Mouse (Mus musculus) liver, embryonic 14.5 days (tissue): Measurements from ENCODE around the gene Morc1.

ENCODE experiments used
- CTCF ChIP-seq: IDR thresholded peaks from 2 replicates; pipeline ENCODE4 v1.5.1; 2016; ENCODE audit warnings: antibody characterized with exemption, low read depth, control low read depth
- EP300 ChIP-seq: IDR thresholded peaks from 2 replicates; pipeline ENCODE4 v1.6.1; 2016; ENCODE audit warnings: antibody characterized with exemption, low read depth

DNA sequence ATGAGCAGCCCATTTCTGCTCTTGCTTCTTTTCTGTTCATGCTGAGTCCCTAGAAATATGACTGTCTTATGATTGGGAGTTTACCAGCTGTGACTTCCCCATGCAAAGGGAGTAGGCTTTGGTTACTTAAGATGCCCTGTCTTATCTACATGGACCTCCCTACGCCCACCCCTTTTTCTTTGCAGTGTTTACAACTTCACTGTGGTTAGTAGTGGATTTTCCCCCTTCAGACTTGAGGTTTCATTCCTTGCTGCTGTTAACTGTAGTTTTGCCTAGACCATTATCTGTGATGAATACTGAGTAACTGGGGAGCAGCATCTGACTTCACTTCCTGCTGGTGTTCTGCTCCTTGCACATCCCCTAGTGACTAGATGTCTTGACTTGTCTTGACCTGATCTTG lies 247.0 kb downstream of the Morc1 start:
- TF ChIP-seq CTCF (no peak), EP300 (no peak)
